Mouse (Mus musculus): ENCODE data around the gene Hpd.

GRCm38 (mm10) chr5:123194856-123195255 is 12.3 kb upstream of the Hpd start:
- TF ChIP-seq ETS1 (conservative IDR thresholded peaks at IDR 0.05; ENCODE audit: low read depth, low read length) = no peak
- TF ChIP-seq JUN (IDR thresholded peaks at IDR 0.05; ENCODE audit: insufficient read depth, low read depth, low read length) = no peak
- TF ChIP-seq CTCF (conservative IDR thresholded peaks at IDR 0.05 in 1 of 2, IDR thresholded peaks at IDR 0.05 in 1 of 2; ENCODE audit: low read depth in 2 of 2, low read length in 2 of 2) = no peak
- TF ChIP-seq CHD2 (IDR thresholded peaks at IDR 0.05; ENCODE audit: low read length) = no peak
- TF ChIP-seq EP300 (IDR thresholded peaks at IDR 0.05; ENCODE audit: low read length) = no peak

All from CH12.LX (cell line).